Mouse (Mus musculus): ENCODE measurements around the gene Atg7. TPM values are rescaled to one million over a fixed set of nuclear protein-coding genes. Genes with fewer than 3 reads are reported as not detected.

Atg7 gene
- polyA plus RNA-seq, 1 experiment: not detected

GRCm38 (mm10) chr6:114782486-114782885, 139.6 kb downstream of the Atg7 start:
- WGBS: 84% methylated on average over 7 of the region's 7 CpGs

GRCm38 (mm10) chr6:114786461-114786860, 143.6 kb downstream of the Atg7 start:
- TF ChIP-seq CTCF (IDR thresholded peaks at IDR 0.05; ENCODE audit: insufficient read depth, low read depth, low read length) (no peak), POLR2A (IDR thresholded peaks at IDR 0.05; ENCODE audit: insufficient read depth, low read depth, low read length) (no peak)
- Histone ChIP-seq H3K27ac (ENCODE audit: insufficient read depth, low read depth, low read length) (no peak overlapping the region), H3K4me3 (ENCODE audit: insufficient read depth, low read depth, low read length) (no peak overlapping the region), H3K4me1 (ENCODE audit: control insufficient read depth, insufficient read depth, low read length) (no peaks in the 10 kb centered on the region)
- WGBS: 66% methylated on average over 3 of the region's 3 CpGs

More at GRCm38 (mm10) chr6:114782486-114782885, 139.6 kb downstream of the Atg7 start:
- TF ChIP-seq POLR2A (IDR thresholded peaks at IDR 0.05; ENCODE audit: insufficient read depth, low read depth, low read length) (no peak), CTCF (IDR thresholded peaks at IDR 0.05; ENCODE audit: insufficient read depth, low read depth, low read length) (no peak)
- Histone ChIP-seq H3K4me3 (ENCODE audit: insufficient read depth, low read depth, low read length) (no peak overlapping the region), H3K27ac (ENCODE audit: insufficient read depth, low read depth, low read length) (no peak overlapping the region), H3K4me1 (ENCODE audit: control insufficient read depth, insufficient read depth, low read length) (no peaks in the 10 kb centered on the region)

- 91% methylated on average over 3 of the region's 3 CpGs for WGBS
- no peak for TF ChIP-seq CTCF (IDR thresholded peaks at IDR 0.05; ENCODE audit: insufficient read depth, low read depth, low read length)
- TF ChIP-seq POLR2A (IDR thresholded peaks at IDR 0.05; ENCODE audit: insufficient read depth, low read depth, low read length): no peak
- Histone ChIP-seq H3K4me1 (ENCODE audit: control insufficient read depth, insufficient read depth, low read length) (no peaks in the 10 kb centered on the region), H3K4me3 (ENCODE audit: insufficient read depth, low read depth, low read length) (no peak overlapping the region), H3K27ac (ENCODE audit: insufficient read depth, low read depth, low read length) (no peak overlapping the region)
Observed at GRCm38 (mm10) chr6:114787606-114788005, 144.7 kb downstream of the Atg7 start.

- Histone ChIP-seq H3K4me3 (ENCODE audit: insufficient read depth, low read depth, low read length) (no peak overlapping the region), H3K27ac (ENCODE audit: insufficient read depth, low read depth, low read length) (no peak overlapping the region), H3K4me1 (ENCODE audit: control insufficient read depth, insufficient read depth, low read length) (no peaks in the 10 kb centered on the region)
- TF ChIP-seq CTCF (IDR thresholded peaks at IDR 0.05; ENCODE audit: insufficient read depth, low read depth, low read length) (no peak), POLR2A (IDR thresholded peaks at IDR 0.05; ENCODE audit: insufficient read depth, low read depth, low read length) (no peak)
- 85% methylated on average over 4 of the region's 4 CpGs for WGBS
Observed at GRCm38 (mm10) chr6:114788663-114789062, 145.8 kb downstream of the Atg7 start.

- TF ChIP-seq CTCF (IDR thresholded peaks at IDR 0.05; ENCODE audit: insufficient read depth, low read depth, low read length) (no peak), POLR2A (IDR thresholded peaks at IDR 0.05; ENCODE audit: insufficient read depth, low read depth, low read length) (no peak)
- Histone ChIP-seq H3K4me3 (ENCODE audit: insufficient read depth, low read depth, low read length) (no peak overlapping the region), H3K4me1 (ENCODE audit: control insufficient read depth, insufficient read depth, low read length) (peaks cover 3% of the 10 kb centered on the region), H3K27ac (ENCODE audit: insufficient read depth, low read depth, low read length) (no peak overlapping the region)
- 91% methylated on average over 2 of the region's 2 CpGs for WGBS
Observed at GRCm38 (mm10) chr6:114790084-114790483, 147.2 kb downstream of the Atg7 start.

GRCm38 (mm10) chr6:114790902-114791301, 148.0 kb downstream of the Atg7 start:
- H3K27ac ChIP-seq (ENCODE audit: insufficient read depth, low read depth, low read length): no peak overlapping the region
- no peak for TF ChIP-seq POLR2A (IDR thresholded peaks at IDR 0.05; ENCODE audit: insufficient read depth, low read depth, low read length)
- no peak for TF ChIP-seq CTCF (IDR thresholded peaks at IDR 0.05; ENCODE audit: insufficient read depth, low read depth, low read length)
- peaks cover 4% of the 10 kb centered on the region for H3K4me1 ChIP-seq (ENCODE audit: control insufficient read depth, insufficient read depth, low read length)
- H3K4me3 ChIP-seq (ENCODE audit: insufficient read depth, low read depth, low read length): no peak overlapping the region
- WGBS: 97% methylated on average over 7 of the region's 7 CpGs

- Histone ChIP-seq H3K27ac (ENCODE audit: insufficient read depth, low read depth, low read length) (no peak overlapping the region), H3K4me3 (ENCODE audit: insufficient read depth, low read depth, low read length) (no peak overlapping the region), H3K4me1 (ENCODE audit: control insufficient read depth, insufficient read depth, low read length) (peaks cover 4% of the 10 kb centered on the region)
- no peak for TF ChIP-seq POLR2A (IDR thresholded peaks at IDR 0.05; ENCODE audit: insufficient read depth, low read depth, low read length)
- no peak for TF ChIP-seq CTCF (IDR thresholded peaks at IDR 0.05; ENCODE audit: insufficient read depth, low read depth, low read length)
- WGBS: 93% methylated on average over 4 of the region's 4 CpGs
Observed at GRCm38 (mm10) chr6:114791846-114792245, 148.9 kb downstream of the Atg7 start.

- no peak for TF ChIP-seq CTCF (IDR thresholded peaks at IDR 0.05; ENCODE audit: insufficient read depth, low read depth, low read length)
- no peak for TF ChIP-seq POLR2A (IDR thresholded peaks at IDR 0.05; ENCODE audit: insufficient read depth, low read depth, low read length)
- WGBS: 62% methylated on average over 9 of the region's 9 CpGs
- H3K27ac ChIP-seq (ENCODE audit: insufficient read depth, low read depth, low read length): no peak overlapping the region
- H3K4me1 ChIP-seq (ENCODE audit: control insufficient read depth, insufficient read depth, low read length): peaks cover 4% of the 10 kb centered on the region
- H3K4me3 ChIP-seq (ENCODE audit: insufficient read depth, low read depth, low read length): no peak overlapping the region
Observed at GRCm38 (mm10) chr6:114794706-114795105, 151.8 kb downstream of the Atg7 start.

- WGBS: 96% methylated on average over 7 of the region's 7 CpGs
Observed at GRCm38 (mm10) chr6:114795706-114796325, 152.9 kb downstream of the Atg7 start.

More at GRCm38 (mm10) chr6:114795706-114796325, 152.9 kb downstream of the Atg7 start:
- Histone ChIP-seq H3K4me3 (ENCODE audit: insufficient read depth, low read depth, low read length) (no peak overlapping the region), H3K4me1 (ENCODE audit: control insufficient read depth, insufficient read depth, low read length) (peaks cover 4% of the 10 kb centered on the region), H3K27ac (ENCODE audit: insufficient read depth, low read depth, low read length) (no peak overlapping the region)
- TF ChIP-seq CTCF (IDR thresholded peaks at IDR 0.05; ENCODE audit: insufficient read depth, low read depth, low read length) (no peak), POLR2A (IDR thresholded peaks at IDR 0.05; ENCODE audit: insufficient read depth, low read depth, low read length) (no peak)

Data from olfactory bulb, adult 2 months (tissue).